Mouse (Mus musculus) large intestine, adult 2 months (tissue): Measurements from ENCODE around the gene P2rx5. TPM values are rescaled to one million over a fixed set of nuclear protein-coding genes. Genes with fewer than 3 reads are reported as not detected.

Source experiments
- DNase-seq: peaks from one replicate; pipeline ENCODE4 v3.0.0-alpha.2; 2012; ENCODE audit warnings: low read depth, low spot score
- WGBS: fragments of 180-500 bp; shearing (Covaris S2); methylation state at CpG from one replicate; pipeline ENCODE4 v1.1.7; 2018; 5-methylcytosine and 5-hydroxymethylcytosine counted together
- polyA plus RNA-seq: library from polyadenylated mRNA; depleted of rRNA; stranded (reverse); fragments of >200 nt; gene quantifications from 2 replicates; pipeline ENCODE4 v1.2.3, GENCODE M21; 2012; rRNA removed

The P2rx5 gene
- polyA plus RNA-seq, 1 experiment, result 0.43 TPM

GRCm38 (mm10) chr11:73213956-73214355, 53.7 kb downstream of the P2rx5 start:
- DNase-seq, result no peak
- 75% methylated on average over 3 of the region's 3 CpGs for WGBS

- DNase-seq, result no peak
- 61% methylated on average over 2 of the region's 2 CpGs for WGBS
Measured at GRCm38 (mm10) chr11:73219671-73220070, 59.5 kb downstream of the P2rx5 start.

GRCm38 (mm10) chr11:73220651-73221050, 60.4 kb downstream of the P2rx5 start:
- 77% methylated on average over 1 of the region's 1 CpGs for WGBS
- DNase-seq, result no peak

Other genes starting within 250 kb of the P2rx5 start
- gene Atp2a3, start 199.3 kb upstream of the P2rx5 start, polyA plus RNA-seq, result 118 and 136 TPM in 2 replicates
- 6.5 and 11.8 TPM in 2 replicates for gene P2rx1, start 161.3 kb upstream of the P2rx5 start, polyA plus RNA-seq
- 3.8 and 4.2 TPM in 2 replicates for gene Camkk1, start 141.4 kb upstream of the P2rx5 start, polyA plus RNA-seq
- gene Ncbp3, start 112.6 kb upstream of the P2rx5 start, polyA plus RNA-seq, result 2.2 and 2.4 TPM in 2 replicates
- gene Itgae, start 69.8 kb upstream of the P2rx5 start, polyA plus RNA-seq, result 5.4 and 12.1 TPM in 2 replicates
- gene Haspin, start 22.1 kb upstream of the P2rx5 start, polyA plus RNA-seq, result 3.1 and 3.6 TPM in 2 replicates
- gene Emc6, start 16.6 kb downstream of the P2rx5 start, polyA plus RNA-seq, result 37.8 and 40.2 TPM in 2 replicates
- 221 and 232 TPM in 2 replicates for gene Tax1bp3, start 16.7 kb downstream of the P2rx5 start, polyA plus RNA-seq
- gene Ctns, start 38.6 kb downstream of the P2rx5 start, polyA plus RNA-seq, result 14.2 and 19.4 TPM in 2 replicates
- 10.4 and 18.9 TPM in 2 replicates for gene Shpk, start 39.0 kb downstream of the P2rx5 start, polyA plus RNA-seq
- gene Trpv1, start 73.9 kb downstream of the P2rx5 start, polyA plus RNA-seq, result 0.18 and 0.21 TPM in 2 replicates
- 0.45 and 1.8 TPM in 2 replicates for gene Trpv3, start 107.0 kb downstream of the P2rx5 start, polyA plus RNA-seq
- gene Aspa, start 169.2 kb downstream of the P2rx5 start, polyA plus RNA-seq, result 25.3 and 42.6 TPM in 2 replicates
- 0.02 TPM in 1 of 2 replicates, not detected in the other for gene Gm49340, start 169.3 kb downstream of the P2rx5 start, polyA plus RNA-seq
- 0.25 TPM in 1 of 2 replicates, not detected in the other for gene Spata22, start 169.3 kb downstream of the P2rx5 start, polyA plus RNA-seq
- gene Olfr20, start 190.4 kb downstream of the P2rx5 start, polyA plus RNA-seq, result 0.07 TPM in 1 of 2 replicates, not detected in the other
- not detected in 2 replicates for gene Olfr376, start 210.8 kb downstream of the P2rx5 start, polyA plus RNA-seq
- not detected in 2 replicates for gene Olfr1, start 239.2 kb downstream of the P2rx5 start, polyA plus RNA-seq